Mouse (Mus musculus) layer of hippocampus, adult 6 months (tissue): ENCODE measurements around the gene AW011738. TPM values are rescaled to one million over a fixed set of nuclear protein-coding genes. Genes with fewer than 3 reads are reported as not detected.
A peak's percentile ranks its signal among the peaks of the same experiment; 100 is the strongest.

ENCODE experiments used
- long read RNA-seq, 2 experiments: library from polyadenylated mRNA; unstranded; transcript quantifications; one replicate each; pipeline ENCODE4 v2.0.0; 2019 to 2020
- microRNA-seq: library from miRNA; unstranded; fragments of <30 nt; microRNA quantifications from one replicate; pipeline ENCODE4 v1.2.0, GENCODE M21; 2020
- polyA plus RNA-seq: library from polyadenylated mRNA; unstranded; fragments of <200 nt; fragmentation: Nextera tagmentation; gene quantifications from 2 replicates; pipeline ENCODE4 v1.2.3, GENCODE M21; 2021

Gene AW011738
- polyA plus RNA-seq: 0.93 and 1.3 TPM in 2 replicates
- long read RNA-seq, experiment 1, partial matches to known transcripts: 0 of 1 reads
- long read RNA-seq, experiment 1, other reads (novel, unspliced or antisense): 0 of 1 reads
- long read RNA-seq, experiment 2, transcript AW011738-201 (1 exons, 1,848 nt): major isoform, 8 of 22 reads
- long read RNA-seq, experiment 2, partial matches to known transcripts: 0 of 22 reads
- long read RNA-seq, experiment 2, other reads (novel, unspliced or antisense): 14 of 22 reads

GRCm38 (mm10) chr4:156203001-156203412, at the start of gene AW011738:
TSS of gene AW011738 (plus strand) at chr4:156203304.

GRCm38 (mm10) chr4:156197131-156197828, 5.8 kb upstream of the AW011738 start, which contains the start of gene Agrn:
TSS of gene Agrn (minus strand) at chr4:156197488.

GRCm38 (mm10) chr4:156200623-156201475, 2.3 kb upstream of the AW011738 start, which contains the start of gene Isg15:
TSS of gene Isg15 (minus strand) at chr4:156200818.

DNA sequence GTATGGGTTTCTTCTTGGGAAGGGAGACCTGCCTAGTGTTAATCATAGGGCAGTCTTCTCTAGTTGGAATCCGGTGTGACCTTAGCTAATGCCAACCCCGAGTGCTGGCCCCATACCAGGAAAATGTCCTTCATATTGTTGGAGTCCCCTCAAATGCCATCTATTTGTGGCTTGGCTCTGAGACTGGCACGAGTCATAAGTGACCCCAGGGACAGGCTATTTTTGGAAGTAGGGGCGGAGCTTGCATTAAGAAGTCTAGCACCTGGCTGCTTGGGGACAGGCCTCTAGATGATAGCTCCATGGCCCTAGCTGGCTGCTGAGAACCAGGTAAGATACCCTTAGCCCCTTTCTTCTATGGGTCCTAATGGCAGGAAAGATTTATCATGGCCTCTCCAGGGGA, 12.5 kb downstream of the AW011738 start, which contains the start of gene Perm1:
Perm1 (plus strand) TSS at position 220 of the 400 bp plus-strand sequence.

DNA sequence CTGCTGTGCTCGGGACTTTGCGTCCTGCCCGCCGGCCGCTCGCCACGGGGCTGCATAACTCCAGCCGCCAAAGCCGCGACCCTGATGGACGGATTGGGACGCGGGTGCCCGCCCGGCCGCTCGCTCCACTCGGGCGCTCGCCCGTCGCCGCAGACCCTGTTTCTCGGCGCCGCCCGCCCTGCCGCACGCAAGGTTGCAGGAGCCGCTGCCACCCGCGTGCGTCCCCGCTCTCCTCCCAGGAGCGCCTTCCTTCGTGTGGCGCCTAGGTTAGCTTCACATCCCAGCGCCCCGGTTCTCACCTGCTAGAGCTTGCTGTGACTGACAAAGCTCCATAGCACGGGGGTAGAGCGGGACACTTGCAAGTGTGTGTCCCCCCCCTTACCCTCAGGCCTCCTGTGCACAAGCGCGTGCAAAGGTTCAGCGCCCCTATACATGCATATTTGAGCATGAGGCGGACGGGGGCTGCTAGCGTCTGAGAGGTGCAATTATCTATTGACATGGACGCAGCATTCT, 31.7 kb downstream of the AW011738 start, which contains the start of gene Plekhn1:
Plekhn1 (minus strand) TSS at position 157 of the 513 bp plus-strand sequence.

DNA sequence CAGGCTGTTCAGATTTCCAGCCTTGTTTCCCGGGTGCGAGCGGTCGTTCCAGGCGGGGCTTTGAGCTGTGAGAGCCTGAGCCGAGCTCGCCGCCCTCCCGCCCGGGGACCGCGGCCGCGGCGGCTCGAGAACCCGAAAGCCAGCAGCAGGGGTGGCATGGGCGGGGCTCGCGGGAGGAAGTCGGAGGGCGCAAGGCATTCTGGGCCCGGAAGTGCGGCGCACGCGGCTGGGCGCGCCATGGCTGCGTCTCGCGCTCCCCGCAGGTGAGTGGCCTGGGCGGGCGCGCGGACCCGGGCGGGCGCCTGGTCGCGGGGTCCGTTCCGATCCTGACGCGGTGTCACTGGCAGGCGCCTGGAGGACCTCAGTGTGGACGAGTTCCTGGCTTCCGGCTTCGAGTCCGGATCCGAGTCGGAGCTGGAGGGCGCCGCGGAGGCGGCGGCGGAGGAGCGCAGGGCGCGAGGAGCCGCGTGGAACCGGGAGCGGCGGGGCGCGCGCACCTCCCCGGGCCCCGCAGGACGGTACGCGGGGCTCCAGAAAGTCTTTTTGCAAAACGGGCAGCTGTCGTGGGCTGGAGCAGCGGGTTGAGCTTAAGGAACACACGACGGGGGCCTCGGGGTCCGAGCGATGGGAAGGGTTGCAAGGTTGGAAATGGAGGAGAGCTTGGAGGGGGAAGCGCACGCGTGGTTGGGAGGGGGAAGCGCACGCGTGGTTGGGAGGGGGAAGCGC, 32.9 kb downstream of the AW011738 start, which contains the start of gene Noc2l:
Noc2l (plus strand) TSS at position 203 of the 726 bp plus-strand sequence.

Small RNAs within 50 kb of the gene (microRNA-seq; reads per million reads assigned to microRNA genes)
- 5.4 reads per million, percentile 19 among the genes with 10 or more reads in this experiment for gene Mir7658

Other genes starting within 250 kb of the AW011738 start
- gene C1qtnf12, start 241.0 kb upstream of the AW011738 start, polyA plus RNA-seq: 24.1 and 39.1 TPM in 2 replicates
- gene B3galt6, start 210.7 kb upstream of the AW011738 start, polyA plus RNA-seq: 22.8 and 23.7 TPM in 2 replicates
- gene Sdf4, start 210.4 kb upstream of the AW011738 start, polyA plus RNA-seq: 149 and 160 TPM in 2 replicates
- not detected in 2 replicates for gene Tnfrsf4, start 189.5 kb upstream of the AW011738 start, polyA plus RNA-seq
- gene Tnfrsf18, start 177.1 kb upstream of the AW011738 start, polyA plus RNA-seq: 0.21 and 0.23 TPM in 2 replicates
- 0.19 and 0.30 TPM in 2 replicates for gene Ttll10, start 143.9 kb upstream of the AW011738 start, polyA plus RNA-seq
- gene 9430015G10Rik, start 93.3 kb upstream of the AW011738 start, polyA plus RNA-seq: 5.7 and 6.6 TPM in 2 replicates
- 0.08 TPM in 1 of 2 replicates, not detected in the other for gene Rnf223, start 72.8 kb upstream of the AW011738 start, polyA plus RNA-seq
- gene Agrn, start 5.8 kb upstream of the AW011738 start, polyA plus RNA-seq: 11.2 and 12.8 TPM in 2 replicates
- gene Isg15, start 2.5 kb upstream of the AW011738 start, polyA plus RNA-seq: 0.65 and 1.7 TPM in 2 replicates
- 0.34 and 0.39 TPM in 2 replicates for gene Perm1, start 12.6 kb downstream of the AW011738 start, polyA plus RNA-seq
- gene Plekhn1, start 31.6 kb downstream of the AW011738 start, polyA plus RNA-seq: 2.8 and 3.1 TPM in 2 replicates
- 7.8 and 8.0 TPM in 2 replicates for gene Noc2l, start 32.7 kb downstream of the AW011738 start, polyA plus RNA-seq
- 0.54 and 0.68 TPM in 2 replicates for gene Samd11, start 52.4 kb downstream of the AW011738 start, polyA plus RNA-seq
- gene Vmn2r-ps159, start 127.8 kb downstream of the AW011738 start, polyA plus RNA-seq: not detected in 2 replicates